In the genomic region with DNA sequence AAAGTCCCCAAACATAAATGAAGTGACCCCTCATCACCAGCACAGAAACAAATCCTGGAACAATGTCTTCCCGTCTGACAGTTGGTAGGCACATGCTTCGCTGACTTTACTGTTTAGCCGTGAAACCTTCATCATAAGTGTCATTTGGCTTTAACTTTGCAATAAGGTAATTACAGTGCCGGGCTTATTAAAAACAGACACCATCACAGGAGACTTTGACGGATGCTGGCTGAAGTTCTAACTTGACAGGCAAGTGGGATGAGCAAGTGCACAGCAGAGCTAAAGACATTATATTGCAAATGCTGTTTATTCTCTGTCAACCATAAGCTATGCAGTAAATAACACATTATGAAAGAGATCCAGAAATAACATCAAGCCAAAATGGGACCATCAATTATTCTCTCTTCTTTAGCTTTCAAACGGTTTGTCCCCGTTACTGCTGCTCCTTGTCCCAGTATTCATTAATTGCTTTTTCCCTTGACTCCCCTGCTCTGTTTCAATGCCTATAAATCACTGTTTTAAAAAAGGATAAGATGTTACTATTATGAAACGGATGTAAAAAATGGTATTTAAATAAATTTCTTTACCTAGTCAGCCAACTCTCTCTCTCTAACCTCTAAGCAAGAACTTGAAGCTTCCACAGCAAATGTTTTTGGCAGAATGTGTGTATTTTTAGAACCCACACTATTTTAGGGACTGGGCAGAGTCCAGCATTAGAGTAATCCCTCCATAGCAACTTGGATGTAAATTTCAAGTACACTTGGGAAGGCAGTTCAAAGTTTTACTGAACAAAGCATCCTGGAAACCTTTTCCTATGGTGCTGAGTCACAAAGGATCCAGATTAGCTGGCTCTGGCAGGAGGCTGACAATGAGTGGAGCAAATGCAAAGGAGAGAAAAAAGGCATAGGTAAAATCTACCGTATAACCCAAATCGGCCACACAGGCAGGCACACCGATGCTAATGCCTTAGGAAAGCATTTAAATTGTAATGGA, we compare ENCODE assay signal across 22 mouse cellular contexts.
DNase-seq lines count a peak whose midpoint lies in the region; ATAC-seq and TF ChIP-seq lines count a peak whose summit lies in the region.
"Had no signal": no experiment of that assay in that cellular context is flagged by ENCODE, and none has a peak within 500 bp of the region (broad histone marks: within the 10 kb centered on the region; RNA-seq: fewer than 3 reads in every experiment).

No protein-coding gene starts in this region.

- 52% methylated on average over 11 of the region's 11 CpGs for WGBS in embryonic facial prominence, embryonic 14.5 days
- WGBS in embryonic facial prominence, embryonic 10.5 days = 80% methylated on average over 11 of the region's 11 CpGs
- WGBS in hindbrain, embryonic 15.5 days = 51% methylated on average over 11 of the region's 11 CpGs
- 82% methylated on average over 11 of the region's 11 CpGs for WGBS in hindbrain, embryonic 10.5 days
- WGBS in midbrain, postnatal 0 days = 48% methylated on average over 11 of the region's 11 CpGs
- 70% methylated on average over 11 of the region's 11 CpGs for WGBS in midbrain, embryonic 11.5 days

- H3K36me3 ChIP-seq in embryonic facial prominence, embryonic 14.5 days (ENCODE audit: control insufficient read depth, insufficient read depth, low read length) = no peaks in the 10 kb centered on the region
- no peaks in the 10 kb centered on the region for H3K36me3 ChIP-seq in embryonic facial prominence, embryonic 10.5 days (replicated peaks)
- H3K36me3 ChIP-seq in hindbrain, embryonic 15.5 days = no peaks in the 10 kb centered on the region
- H3K36me3 ChIP-seq in hindbrain, embryonic 10.5 days = no peaks in the 10 kb centered on the region
- no peaks in the 10 kb centered on the region for H3K36me3 ChIP-seq in midbrain, postnatal 0 days (ENCODE audit: insufficient read depth, low read length)
- no peaks in the 10 kb centered on the region for H3K36me3 ChIP-seq in midbrain, embryonic 11.5 days (ENCODE audit: control insufficient read depth, insufficient read depth, low read length)
- H3K36me3 ChIP-seq: heart, embryonic 10.5 days; limb, embryonic 13.5 days; midbrain, embryonic 13.5 days; neural tube, embryonic 12.5 days; stomach, embryonic 15.5 days had no signal

- H3K9me3 ChIP-seq in embryonic facial prominence, embryonic 14.5 days (ENCODE audit: control insufficient read depth, low read length) = no peaks in the 10 kb centered on the region
- no peaks in the 10 kb centered on the region for H3K9me3 ChIP-seq in embryonic facial prominence, embryonic 10.5 days
- no peaks in the 10 kb centered on the region for H3K9me3 ChIP-seq in hindbrain, embryonic 15.5 days
- no peaks in the 10 kb centered on the region for H3K9me3 ChIP-seq in hindbrain, embryonic 10.5 days
- H3K9me3 ChIP-seq in midbrain, postnatal 0 days (ENCODE audit: low read length) = no peaks in the 10 kb centered on the region
- no peaks in the 10 kb centered on the region for H3K9me3 ChIP-seq in midbrain, embryonic 11.5 days (ENCODE audit: control insufficient read depth, low read length)
- H3K9me3 ChIP-seq: heart, embryonic 10.5 days; limb, embryonic 13.5 days; midbrain, embryonic 13.5 days; neural tube, embryonic 12.5 days; stomach, embryonic 15.5 days had no signal

- no peak overlapping the region for H3K4me2 ChIP-seq in embryonic facial prominence, embryonic 14.5 days (ENCODE audit: low read depth, low read length)
- H3K4me2 ChIP-seq in hindbrain, embryonic 15.5 days = no peak overlapping the region
- H3K4me2 ChIP-seq in midbrain, postnatal 0 days (ENCODE audit: low read depth, low read length, poor library complexity, severe bottlenecking) = no peak overlapping the region
- H3K4me2 ChIP-seq in midbrain, embryonic 11.5 days = no peak overlapping the region
- H3K4me2 ChIP-seq: limb, embryonic 13.5 days; lung, embryonic 14.5 days; midbrain, embryonic 13.5 days; neural tube, embryonic 12.5 days; stomach, embryonic 15.5 days had no signal

- no peak overlapping the region for H3K4me3 ChIP-seq in embryonic facial prominence, embryonic 14.5 days (ENCODE audit: low read depth, low read length)
- no peak overlapping the region for H3K4me3 ChIP-seq in embryonic facial prominence, embryonic 10.5 days
- no peak overlapping the region for H3K4me3 ChIP-seq in hindbrain, embryonic 15.5 days
- H3K4me3 ChIP-seq in hindbrain, embryonic 10.5 days = no peak overlapping the region
- H3K4me3 ChIP-seq in midbrain, postnatal 0 days (ENCODE audit: low read depth, low read length) = no peak overlapping the region
- H3K4me3 ChIP-seq in midbrain, embryonic 11.5 days (ENCODE audit: low read depth, low read length) = no peak overlapping the region
- H3K4me3 ChIP-seq: heart, embryonic 10.5 days; limb, embryonic 13.5 days; midbrain, embryonic 13.5 days; neural tube, embryonic 12.5 days; stomach, embryonic 15.5 days had no signal

- peak; percentile 47 for DNase-seq in embryonic facial prominence, embryonic 14.5 days (ENCODE audit: low spot score)
- DNase-seq in embryonic facial prominence, embryonic 10.5 days (ENCODE audit: low spot score) = no peak
- DNase-seq in hindbrain, embryonic 10.5 days (ENCODE audit: low spot score) = no peak
- peak; percentile 47 for DNase-seq in midbrain, postnatal 0 days (ENCODE audit: low spot score)
- no peak for DNase-seq in midbrain, embryonic 11.5 days (ENCODE audit: low spot score, missing footprints)
- no peak for DNase-seq in layer of hippocampus, postnatal 14 days (ENCODE audit: low spot score in 2 of 2)
- DNase-seq: adrenal gland, postnatal 14 days; cerebellum, adult 9-11 months; heart, postnatal 4 days; kidney, adult 2 months; kidney, postnatal 36 days; lung, embryonic 14.5 days; thymus, adult 18-20 months; thymus, postnatal 4 days had no signal

- no peaks in the 10 kb centered on the region; the same call in 1 of the 2 replicates for H3K4me1 ChIP-seq in embryonic facial prominence, embryonic 14.5 days (ENCODE audit: control insufficient read depth, insufficient read depth, low read length)
- no peaks in the 10 kb centered on the region for H3K4me1 ChIP-seq in embryonic facial prominence, embryonic 10.5 days
- H3K4me1 ChIP-seq in hindbrain, embryonic 15.5 days (replicated peaks) = peaks cover 5% of the 10 kb centered on the region; the same call in 1 of the 2 replicates
- no peaks in the 10 kb centered on the region for H3K4me1 ChIP-seq in hindbrain, embryonic 10.5 days (replicated peaks)
- no peaks in the 10 kb centered on the region; the same call in 1 of the 2 replicates for H3K4me1 ChIP-seq in midbrain, postnatal 0 days (ENCODE audit: insufficient read depth, low read length)
- H3K4me1 ChIP-seq in midbrain, embryonic 11.5 days (ENCODE audit: control insufficient read depth, insufficient read depth, low read length) = no peaks in the 10 kb centered on the region; the same call in 1 of the 2 replicates
- H3K4me1 ChIP-seq: heart, embryonic 10.5 days; limb, embryonic 13.5 days; midbrain, embryonic 13.5 days; neural tube, embryonic 12.5 days; stomach, embryonic 15.5 days had no signal

- TF ChIP-seq CTCF in midbrain, postnatal 0 days (IDR thresholded peaks at IDR 0.05) = no peak

- no peak overlapping the region for H3K27ac ChIP-seq in embryonic facial prominence, embryonic 14.5 days (replicated peaks; ENCODE audit: low read depth, low read length)
- no peak overlapping the region for H3K27ac ChIP-seq in embryonic facial prominence, embryonic 10.5 days (replicated peaks)
- no peak overlapping the region for H3K27ac ChIP-seq in hindbrain, embryonic 15.5 days (replicated peaks)
- no peak overlapping the region for H3K27ac ChIP-seq in hindbrain, embryonic 10.5 days
- H3K27ac ChIP-seq in midbrain, postnatal 0 days (ENCODE audit: low read depth, low read length) = no peak overlapping the region
- no peak overlapping the region for H3K27ac ChIP-seq in midbrain, embryonic 11.5 days (ENCODE audit: low read depth, low read length)
- H3K27ac ChIP-seq: heart, embryonic 10.5 days; limb, embryonic 13.5 days; liver, embryonic 14.5 days; midbrain, embryonic 13.5 days; neural tube, embryonic 12.5 days; stomach, embryonic 15.5 days had no signal

- ATAC-seq in embryonic facial prominence, embryonic 14.5 days (ENCODE audit: low read depth) = no peak
- 0 out of 2 replicates have a peak, but pooled peaks have one; percentile 51 for ATAC-seq in hindbrain, embryonic 15.5 days (ENCODE audit: low FRiP score, low read depth)
- ATAC-seq in midbrain, postnatal 0 days (ENCODE audit: low FRiP score) = no peak
- ATAC-seq in midbrain, embryonic 11.5 days (ENCODE audit: low FRiP score) = no peak
- ATAC-seq: inflammation-experienced regulatory T-cells, adult 6 months; midbrain, embryonic 13.5 days had no signal

- no peak overlapping the region for H3K9ac ChIP-seq in embryonic facial prominence, embryonic 14.5 days (ENCODE audit: low read depth, low read length)
- no peak overlapping the region for H3K9ac ChIP-seq in hindbrain, embryonic 15.5 days
- H3K9ac ChIP-seq in midbrain, postnatal 0 days (replicated peaks; ENCODE audit: low read length, poor library complexity, severe bottlenecking) = no peak overlapping the region
- no peak overlapping the region for H3K9ac ChIP-seq in midbrain, embryonic 11.5 days (ENCODE audit: low read length)
- H3K9ac ChIP-seq: limb, embryonic 13.5 days; liver, embryonic 14.5 days; lung, embryonic 14.5 days; midbrain, embryonic 13.5 days; neural tube, embryonic 12.5 days; stomach, embryonic 15.5 days had no signal

- H3K27me3 ChIP-seq in embryonic facial prominence, embryonic 14.5 days (replicated peaks; ENCODE audit: control insufficient read depth, insufficient read depth, low read length) = no peaks in the 10 kb centered on the region
- no peaks in the 10 kb centered on the region for H3K27me3 ChIP-seq in embryonic facial prominence, embryonic 10.5 days (replicated peaks; ENCODE audit: low read depth, poor library complexity, severe bottlenecking)
- no peaks in the 10 kb centered on the region for H3K27me3 ChIP-seq in hindbrain, embryonic 15.5 days
- no peaks in the 10 kb centered on the region for H3K27me3 ChIP-seq in hindbrain, embryonic 10.5 days (ENCODE audit: insufficient read depth, poor library complexity, severe bottlenecking)
- H3K27me3 ChIP-seq in midbrain, postnatal 0 days (ENCODE audit: insufficient read depth, low read length) = no peaks in the 10 kb centered on the region
- no peaks in the 10 kb centered on the region for H3K27me3 ChIP-seq in midbrain, embryonic 11.5 days (ENCODE audit: control insufficient read depth, insufficient read depth, low read length)
- H3K27me3 ChIP-seq: limb, embryonic 13.5 days; midbrain, embryonic 13.5 days; neural tube, embryonic 12.5 days; stomach, embryonic 15.5 days had no signal

Comparison
In these comparisons a context has a peak if more than half of its experiments do, and no peak if none do; other contexts are left out.
1. DNase-seq: peak in embryonic facial prominence, embryonic 14.5 days (single experiment) and midbrain, postnatal 0 days (single experiment); none in embryonic facial prominence, embryonic 10.5 days (single experiment), hindbrain, embryonic 10.5 days (single experiment), midbrain, embryonic 11.5 days (single experiment) and layer of hippocampus, postnatal 14 days (0 of 2).